In the genomic region with DNA sequence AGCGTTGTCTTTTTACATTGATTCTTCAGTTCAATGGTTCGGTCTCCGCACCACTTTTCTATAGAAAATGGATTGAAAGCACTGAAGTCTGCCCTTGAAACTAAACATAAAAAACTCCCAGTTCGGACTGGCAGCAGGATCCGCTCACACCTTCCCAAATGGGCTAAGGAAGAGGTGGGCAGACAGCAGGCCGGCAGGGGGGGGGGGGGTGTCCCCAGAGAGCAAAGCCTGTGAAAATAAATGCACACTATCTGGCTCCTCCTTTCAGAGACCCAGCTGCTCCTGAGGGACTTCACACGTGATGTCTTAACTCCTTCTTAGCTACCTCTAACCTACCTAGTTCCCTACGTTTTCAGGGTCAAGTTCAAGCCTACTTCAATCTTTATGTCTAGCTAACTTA, we compare ENCODE assay signal across 8 mouse cellular contexts. TPM values are rescaled to one million over a fixed set of nuclear protein-coding genes. Genes with fewer than 3 reads are reported as not detected.
DNase-seq lines count a peak whose midpoint lies in the region; ATAC-seq and TF ChIP-seq lines count a peak whose summit lies in the region.

No protein-coding gene starts in this region.

- H3K36me3 ChIP-seq in heart, embryonic 12.5 days = peaks cover 9% of the 10 kb centered on the region; the same call in 1 of the 2 replicates
- peaks cover 3% of the 10 kb centered on the region; the same call in 1 of the 2 replicates for H3K36me3 ChIP-seq in heart, embryonic 16.5 days (ENCODE audit: control insufficient read depth, insufficient read depth)
- peaks cover 6% of the 10 kb centered on the region; the same call in 1 of the 2 replicates for H3K36me3 ChIP-seq in liver, postnatal 0 days (replicated peaks; ENCODE audit: insufficient read depth, low read length)

- H3K9ac ChIP-seq in heart, embryonic 12.5 days = peak overlapping the region; percentile 49; the same call in 1 of the 2 replicates
- peak overlapping the region; percentile 61 for H3K9ac ChIP-seq in heart, embryonic 16.5 days (ENCODE audit: low read length)
- H3K9ac ChIP-seq in liver, postnatal 0 days (replicated peaks) = no peak overlapping the region

- H3K4me2 ChIP-seq in heart, embryonic 12.5 days = peak overlapping the region; percentile 57
- H3K4me2 ChIP-seq in heart, embryonic 16.5 days (ENCODE audit: low read depth, low read length) = peak overlapping the region; percentile 67
- peak overlapping the region; percentile 23 for H3K4me2 ChIP-seq in liver, postnatal 0 days (ENCODE audit: low read depth, low read length)

- ATAC-seq in heart, embryonic 12.5 days (ENCODE audit: insufficient number of reproducible peaks, low FRiP score) = no peak
- ATAC-seq in heart, embryonic 16.5 days (replicated peaks; ENCODE audit: extremely low read depth, insufficient read depth, low FRiP score) = no peak
- no peak for ATAC-seq in liver, postnatal 0 days
- no peak for ATAC-seq in cerebellum, adult (ENCODE audit: insufficient number of reproducible peaks, low FRiP score, low TSS enrichment)

- 37% methylated on average over 8 of the region's 8 CpGs for WGBS in heart, embryonic 12.5 days
- WGBS in heart, embryonic 16.5 days = 36% methylated on average over 8 of the region's 8 CpGs
- WGBS in liver, postnatal 0 days (ENCODE audit: insufficient replicate concordance) = 67% methylated on average over 8 of the region's 8 CpGs

- no peaks in the 10 kb centered on the region for H3K27me3 ChIP-seq in heart, embryonic 12.5 days (replicated peaks)
- H3K27me3 ChIP-seq in heart, embryonic 16.5 days (ENCODE audit: control insufficient read depth, insufficient read depth, low read length) = no peaks in the 10 kb centered on the region
- H3K27me3 ChIP-seq in liver, postnatal 0 days (ENCODE audit: insufficient read depth, low read length) = no peaks in the 10 kb centered on the region

- TF ChIP-seq POLR2A in bone marrow macrophage, adult 2 months (IDR thresholded peaks at IDR 0.05; ENCODE audit: borderline replicate concordance, low read depth, low read length) = no peak

- H3K4me1 ChIP-seq in heart, embryonic 12.5 days (replicated peaks) = peaks cover 72% of the 10 kb centered on the region
- peaks cover 49% of the 10 kb centered on the region for H3K4me1 ChIP-seq in bone marrow macrophage, adult 2 months (ENCODE audit: control insufficient read depth, insufficient read depth, low read length)
- H3K4me1 ChIP-seq in heart, embryonic 16.5 days (ENCODE audit: control insufficient read depth, insufficient read depth, low read length) = peaks cover 60% of the 10 kb centered on the region
- peaks cover 37% of the 10 kb centered on the region for H3K4me1 ChIP-seq in liver, postnatal 0 days (ENCODE audit: insufficient read depth)

- DNase-seq in heart, adult 8-10 months (ENCODE audit: low spot score) = no peak
- no peak for DNase-seq in liver, postnatal 0 days
- DNase-seq in embryo, embryonic 10 days (ENCODE audit: low spot score) = no peak
- DNase-seq in cerebellum, postnatal 14 days = no peak

- no peaks in the 10 kb centered on the region for H3K9me3 ChIP-seq in heart, embryonic 12.5 days (replicated peaks)
- no peaks in the 10 kb centered on the region for H3K9me3 ChIP-seq in heart, embryonic 16.5 days (replicated peaks; ENCODE audit: control insufficient read depth, low read length)
- no peaks in the 10 kb centered on the region for H3K9me3 ChIP-seq in liver, postnatal 0 days (ENCODE audit: low read length)

- TF ChIP-seq CTCF in bone marrow macrophage, adult 2 months (IDR thresholded peaks at IDR 0.05; ENCODE audit: low read depth, low read length) = no peak
- no peak for TF ChIP-seq CTCF in liver, postnatal 0 days (IDR thresholded peaks at IDR 0.05; ENCODE audit: low read depth)

- H3K4me3 ChIP-seq in heart, embryonic 12.5 days = peak overlapping the region; percentile 16; the same call in 1 of the 2 replicates
- H3K4me3 ChIP-seq in bone marrow macrophage, adult 2 months (ENCODE audit: insufficient read depth, low read length) = no peak overlapping the region; the same call in 1 of the 2 replicates
- peak overlapping the region; percentile 35 for H3K4me3 ChIP-seq in heart, embryonic 16.5 days (ENCODE audit: low read length)
- no peak overlapping the region for H3K4me3 ChIP-seq in liver, postnatal 0 days (ENCODE audit: low read depth, low read length)

- H3K27ac ChIP-seq in heart, embryonic 12.5 days (ENCODE audit: poor library complexity, severe bottlenecking) = peak overlapping the region; percentile 67
- peak overlapping the region; percentile 44 for H3K27ac ChIP-seq in bone marrow macrophage, adult 2 months (ENCODE audit: insufficient read depth, low read depth, low read length)
- peak overlapping the region; percentile 75 for H3K27ac ChIP-seq in heart, embryonic 16.5 days (ENCODE audit: low read length)
- H3K27ac ChIP-seq in liver, postnatal 0 days (ENCODE audit: low read depth) = peak overlapping the region; percentile 32; the same call in 1 of the 2 replicates

- TF ChIP-seq EP300 in liver, postnatal 0 days (IDR thresholded peaks at IDR 0.05; ENCODE audit: low read depth) = no peak

RNA-seq across cellular contexts. Expression of a gene that starts 5.1 kb away (rescaled TPM):
- polyA plus RNA-seq in heart, embryonic 12.5 days (2016; fragmentation: Nextera tagmentation; extraction: Ambion mirVana) = 291 and 300 TPM in 2 replicates
- 100 to 1,000 TPM; 236 to 258 (median 249) TPM for total RNA-seq in heart, adult 8-10 months (2022)
- polyA plus RNA-seq in bone marrow macrophage, adult 2 months (2012; ENCODE audit: insufficient read depth, insufficient read length, missing spikeins) = 121 and 131 TPM in 2 replicates
- polyA plus RNA-seq in heart, embryonic 16.5 days (2015; fragmentation: Nextera tagmentation; extraction: Ambion mirVana) = 289 and 296 TPM in 2 replicates
- polyA plus RNA-seq in liver, postnatal 0 days (2015; fragmentation: Nextera tagmentation; extraction: Ambion mirVana) = 52.2 and 64.6 TPM in 2 replicates

Comparison
In these comparisons a context has a peak if more than half of its experiments do, and no peak if none do; other contexts are left out.
1. H3K4me3 ChIP-seq: peak in heart, embryonic 12.5 days (single experiment) and heart, embryonic 16.5 days (single experiment); none in bone marrow macrophage, adult 2 months (single experiment) and liver, postnatal 0 days (single experiment).
2. Peak in every context shown above with its lines, with median percentiles within 50 percentile points of each other: H3K27ac ChIP-seq and H3K4me2 ChIP-seq.